Mouse (Mus musculus) E14TG2a.4 (cell line): Measurements from ENCODE around the gene Syt9.

ENCODE experiments used
- CTCF ChIP-seq: conservative IDR thresholded peaks from 2 replicates; pipeline ENCODE4 v1.5.1; 2014; ENCODE audit warnings: low read length
- NANOG ChIP-seq: IDR thresholded peaks from 2 replicates; pipeline ENCODE4 v1.6.1; 2014; ENCODE audit warnings: borderline replicate concordance, low read length, mixed read lengths
- POU5F1 ChIP-seq: IDR thresholded peaks from 2 replicates; pipeline ENCODE4 v1.6.1; 2014; ENCODE audit warnings: low read length, borderline replicate concordance

- TF ChIP-seq CTCF (no peak), NANOG (no peak), POU5F1 (no peak)
Measured at GRCm38 (mm10) chr7:107521411-107521810, 150.9 kb downstream of the Syt9 start.
